Mouse (Mus musculus) B cell, adult 2 months (primary cell): ENCODE results near the gene Ubap2.

Source experiments
- DNase-seq, 2 experiments: peaks; one replicate each; pipeline ENCODE4 v3.0.0; 2022

Ubap2 gene

DNA sequence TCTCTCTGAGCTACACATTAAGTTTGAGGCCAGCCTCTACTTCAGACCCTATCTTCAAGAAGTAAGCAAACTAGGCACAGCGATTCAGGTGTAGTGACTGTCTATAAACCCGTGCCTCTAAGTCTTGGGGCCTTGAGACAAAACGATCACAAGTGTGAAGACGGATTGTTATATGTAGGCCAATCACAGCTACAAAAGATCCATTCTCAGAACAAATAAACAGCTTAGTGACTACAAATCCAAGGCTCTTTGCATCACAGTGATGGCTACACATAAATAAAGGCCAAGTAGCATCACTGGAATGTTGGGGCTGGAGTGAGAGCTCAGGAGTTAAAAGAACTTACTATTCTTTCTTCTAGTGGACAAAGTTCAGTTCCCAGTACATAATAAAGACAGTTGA lies 15.9 kb downstream of the Ubap2 start:
- DNase-seq = no peak

DNA sequence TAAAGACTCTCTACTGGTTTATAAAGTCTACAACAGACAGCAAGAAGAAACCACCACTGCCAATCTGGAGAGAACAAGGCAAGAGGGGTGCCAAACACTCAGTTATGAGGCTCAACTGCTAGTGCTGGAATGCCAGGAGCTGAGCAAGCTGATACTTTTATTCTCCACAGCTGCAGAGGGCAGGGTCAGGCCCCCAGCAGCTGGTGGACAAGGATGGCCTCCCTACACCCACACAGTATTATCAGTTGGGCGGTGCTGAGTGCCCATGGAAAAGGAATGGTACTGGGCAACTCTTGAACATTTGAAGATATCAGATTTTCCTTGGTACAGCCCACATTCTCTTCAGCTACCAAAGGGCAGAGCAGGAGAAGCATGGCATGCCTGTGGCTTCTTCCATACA lies 17.2 kb downstream of the Ubap2 start:
- DNase-seq = no peak

DNA sequence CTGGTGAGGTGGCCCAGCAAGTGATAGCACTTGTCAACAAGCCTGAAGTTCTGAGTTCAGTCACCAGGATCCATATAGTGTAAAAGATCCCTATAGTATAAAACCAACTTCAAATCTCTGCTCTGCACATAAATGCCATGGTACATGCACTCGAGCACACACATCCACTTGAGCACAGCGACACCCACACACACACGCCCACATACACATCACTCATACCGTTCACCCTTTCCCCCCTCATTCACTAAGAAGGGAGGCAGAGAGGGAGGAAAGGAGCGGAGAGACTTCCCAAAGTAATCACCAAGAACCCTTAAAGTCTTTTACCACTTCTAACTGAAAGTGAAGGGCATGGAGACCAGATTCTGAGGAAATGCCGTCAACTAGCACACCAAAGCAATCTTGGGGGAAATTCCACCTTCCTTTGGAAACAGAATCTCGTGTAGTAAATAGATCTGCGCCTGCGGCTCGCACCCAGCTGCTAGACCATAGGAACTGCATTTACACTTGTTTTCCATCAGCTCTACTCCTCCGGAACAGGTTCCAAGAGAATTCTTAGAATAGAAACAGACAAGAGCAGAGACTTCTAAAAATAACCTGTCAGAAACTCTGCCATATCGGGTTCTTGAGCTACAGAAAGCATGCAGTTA lies 19.3 kb downstream of the Ubap2 start:
- no peak for DNase-seq

DNA sequence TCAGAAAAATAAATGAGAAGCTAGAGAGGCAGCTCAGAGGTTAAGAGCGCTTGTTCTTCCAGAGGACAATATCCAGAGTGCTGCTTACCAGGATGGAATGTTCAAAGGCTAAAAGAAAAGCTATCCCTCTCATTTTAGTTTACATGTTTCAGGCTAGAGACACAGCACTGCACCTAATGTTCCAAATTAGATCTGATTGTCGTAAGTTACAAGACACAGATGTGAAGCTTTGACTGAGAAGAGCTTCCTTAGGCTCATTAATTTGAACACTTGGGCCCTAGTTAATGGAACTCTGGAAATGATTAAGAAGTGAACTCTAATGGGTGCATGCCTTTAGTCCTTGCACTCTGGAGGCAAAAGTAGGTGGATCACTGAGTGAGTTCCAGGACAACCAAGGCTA lies 21.2 kb downstream of the Ubap2 start:
- no peak for DNase-seq

DNA sequence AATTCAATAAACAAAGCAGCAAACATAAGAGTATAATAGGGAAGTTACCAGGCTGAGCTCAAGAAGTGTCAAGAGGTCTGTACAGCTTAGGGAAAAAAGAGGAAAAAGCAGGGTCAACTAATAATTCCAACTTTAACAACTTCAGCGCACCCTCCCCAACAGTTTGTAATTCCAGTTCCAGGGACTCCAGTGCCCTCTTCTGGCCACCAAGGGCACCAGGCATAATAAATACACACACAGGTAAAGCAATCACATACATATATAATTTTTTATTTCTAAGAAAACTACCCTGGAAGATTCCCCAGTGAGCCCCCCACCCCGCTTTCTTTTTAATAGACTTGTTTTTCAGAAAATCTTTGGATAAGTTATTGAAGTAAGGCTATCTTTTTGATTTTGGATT lies 29.5 kb downstream of the Ubap2 start:
- no peak for DNase-seq

DNA sequence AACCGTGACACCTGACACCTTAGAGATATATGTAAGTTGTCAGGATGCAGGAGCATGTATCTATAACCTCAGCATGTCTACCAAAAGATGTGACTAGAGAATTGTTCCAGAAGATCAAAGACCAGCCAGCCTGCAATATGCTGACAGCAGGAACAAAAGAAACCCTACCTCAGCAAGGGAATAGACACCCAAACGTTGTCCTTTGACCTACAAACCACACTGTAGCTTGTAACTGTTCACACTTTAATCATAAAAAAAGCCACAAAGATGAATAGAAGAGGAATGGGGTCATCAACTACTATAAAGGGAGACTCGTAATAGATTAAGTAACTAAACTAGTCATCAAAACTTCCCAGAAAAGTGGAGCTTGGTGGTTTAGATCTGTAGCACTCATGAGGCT lies 34.0 kb downstream of the Ubap2 start:
- no peak for DNase-seq

DNA sequence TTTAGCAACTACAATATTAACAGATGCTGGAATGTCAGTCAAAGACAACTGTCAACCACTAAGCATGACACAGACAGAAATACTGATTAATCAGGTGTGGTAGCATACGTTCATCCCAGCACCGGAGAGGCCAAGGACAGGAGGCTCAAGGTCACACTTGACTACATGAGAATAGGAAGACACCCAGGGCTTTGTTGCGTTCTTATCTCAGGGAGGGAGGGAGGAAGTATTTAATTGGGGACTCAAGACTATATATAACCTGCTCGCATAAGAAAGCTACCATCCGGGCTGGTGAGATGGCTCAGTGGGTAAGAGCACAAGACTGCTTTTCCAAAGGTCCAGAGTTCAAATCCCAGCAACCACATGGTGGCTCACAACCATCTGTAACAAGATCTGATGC lies 39.3 kb downstream of the Ubap2 start:
- DNase-seq = no peak

DNA sequence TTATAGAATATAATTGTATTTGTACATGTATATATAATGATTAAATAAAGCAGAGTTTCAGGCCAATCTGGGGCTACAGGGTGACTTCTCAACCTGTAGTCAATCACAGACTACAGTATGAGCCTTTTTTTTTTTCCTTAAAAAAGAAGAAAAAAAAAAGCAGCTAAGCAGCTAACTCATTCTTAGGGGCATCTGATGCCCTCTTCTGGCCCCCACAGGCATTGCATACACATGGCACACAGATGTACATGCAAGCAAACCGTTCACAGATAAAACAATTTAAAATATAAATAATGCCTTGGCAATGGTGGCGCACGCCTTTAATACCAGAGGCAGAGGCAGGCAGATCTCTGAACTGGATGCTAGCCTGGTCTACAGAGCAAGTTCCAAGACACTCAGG lies 48.6 kb downstream of the Ubap2 start:
- peak; percentile 64 to 70 for DNase-seq

DNA sequence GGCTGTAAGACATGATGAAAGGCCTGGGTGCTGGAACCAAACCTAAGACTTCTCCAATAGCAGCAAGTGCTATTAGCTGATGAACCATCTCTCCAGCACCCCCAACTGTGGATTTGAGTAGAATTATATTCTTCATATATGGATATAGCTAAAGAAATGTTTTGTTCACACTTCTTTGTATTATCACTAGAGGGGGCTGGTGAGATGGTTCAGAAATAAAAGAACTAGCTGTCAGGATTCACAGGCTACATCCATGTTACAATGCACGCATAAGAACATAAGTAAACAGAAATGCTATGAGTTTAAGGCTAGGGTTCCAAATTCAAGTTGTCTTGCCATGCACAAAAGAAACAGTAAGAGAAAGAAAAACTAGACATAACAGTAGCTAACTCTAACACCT lies 49.5 kb downstream of the Ubap2 start:
- DNase-seq = peak in 1 of 2 experiments; percentile 2

DNA sequence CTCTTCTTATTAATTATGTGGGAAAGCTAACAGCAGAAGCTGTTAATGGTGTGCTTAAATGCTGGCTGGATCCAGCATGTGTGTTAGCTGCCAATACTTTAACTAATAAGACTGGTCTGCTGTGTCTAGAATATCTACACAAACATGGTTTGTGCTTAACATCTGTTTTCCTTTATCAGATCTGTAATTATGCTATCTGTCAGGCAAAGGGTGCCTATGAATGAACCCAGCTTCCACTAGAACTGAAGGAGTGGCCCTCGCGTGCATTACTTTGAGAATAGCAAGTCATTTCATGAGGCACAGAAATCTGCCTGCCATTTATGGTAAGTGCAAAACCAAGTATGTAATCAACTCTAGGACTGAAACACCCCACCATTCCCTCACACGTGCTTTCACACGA lies 66.9 kb downstream of the Ubap2 start:
- DNase-seq = no peak

DNA sequence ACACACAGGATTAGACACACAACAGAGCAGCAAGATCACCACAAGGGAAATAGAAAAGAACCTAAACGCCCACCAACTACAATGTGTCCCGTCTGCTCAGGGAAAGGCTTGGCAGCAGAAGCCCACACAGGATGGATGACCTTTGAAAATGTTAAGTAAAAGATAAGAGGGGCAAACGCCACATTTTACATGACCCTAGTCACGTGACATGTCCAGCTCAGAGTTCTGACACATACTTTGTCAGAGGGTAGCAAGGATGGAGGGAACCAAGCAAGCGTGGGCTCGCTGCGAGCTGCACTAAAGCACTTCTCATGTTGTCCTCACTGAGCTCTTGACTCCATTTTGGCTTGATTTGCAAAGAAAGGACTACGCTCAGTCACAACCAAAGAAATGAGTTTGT lies 69.2 kb downstream of the Ubap2 start:
- no peak for DNase-seq

DNA sequence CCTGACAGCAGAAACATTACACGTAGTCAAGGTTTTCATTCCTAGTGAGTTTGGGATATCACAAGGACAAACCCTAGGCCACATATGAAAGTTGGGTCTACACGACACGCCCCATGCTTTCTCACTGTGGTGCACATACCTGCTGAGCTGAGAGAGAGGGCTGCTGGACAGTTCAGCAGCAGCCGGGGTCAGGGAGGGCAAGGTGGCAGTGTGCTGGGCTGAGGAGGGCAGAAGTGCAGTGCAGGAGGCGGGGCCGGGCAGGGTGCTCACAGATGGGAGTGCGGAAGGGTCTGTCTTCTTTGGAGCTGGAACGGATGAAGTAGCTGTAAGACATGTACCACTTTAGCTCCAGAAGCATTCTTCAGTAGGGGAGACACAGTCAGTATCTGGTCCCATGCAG lies 72.8 kb downstream of the Ubap2 start:
- DNase-seq = no peak

DNA sequence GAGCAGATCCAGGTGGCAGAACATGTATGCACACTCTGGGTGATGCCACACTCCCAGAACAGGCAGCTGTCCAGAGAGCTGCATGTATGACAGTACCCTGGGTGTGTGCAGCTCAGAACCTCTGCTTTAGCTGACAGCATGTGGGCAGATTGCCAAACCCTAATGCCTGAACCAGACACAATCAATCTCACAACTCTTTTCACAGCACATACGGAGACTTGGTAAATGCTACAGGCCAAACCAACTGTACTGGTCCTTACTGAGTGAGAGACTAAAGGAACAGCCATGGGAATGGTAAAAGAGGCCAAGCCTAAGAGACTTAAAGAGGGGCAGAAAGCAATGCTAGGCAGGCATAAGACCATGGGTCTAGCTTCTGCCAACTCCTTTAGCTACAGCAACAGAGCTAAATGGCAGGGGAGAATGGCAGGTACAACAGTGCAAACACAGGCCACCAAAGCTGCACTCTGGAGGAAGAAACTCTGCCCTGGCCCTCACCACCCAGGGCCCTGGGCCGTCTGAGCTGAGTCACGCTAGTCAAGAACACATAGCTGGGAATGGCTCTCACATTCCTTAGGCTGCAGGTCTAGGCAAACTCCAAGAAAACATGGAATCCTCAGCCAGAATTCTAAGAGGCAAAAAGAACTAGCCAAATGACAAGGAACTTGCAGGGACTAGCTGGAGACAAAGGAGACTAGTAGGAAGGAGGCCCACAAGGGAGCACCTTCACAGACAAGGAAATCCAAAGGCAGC lies 77.9 kb downstream of the Ubap2 start:
- no peak for DNase-seq

DNA sequence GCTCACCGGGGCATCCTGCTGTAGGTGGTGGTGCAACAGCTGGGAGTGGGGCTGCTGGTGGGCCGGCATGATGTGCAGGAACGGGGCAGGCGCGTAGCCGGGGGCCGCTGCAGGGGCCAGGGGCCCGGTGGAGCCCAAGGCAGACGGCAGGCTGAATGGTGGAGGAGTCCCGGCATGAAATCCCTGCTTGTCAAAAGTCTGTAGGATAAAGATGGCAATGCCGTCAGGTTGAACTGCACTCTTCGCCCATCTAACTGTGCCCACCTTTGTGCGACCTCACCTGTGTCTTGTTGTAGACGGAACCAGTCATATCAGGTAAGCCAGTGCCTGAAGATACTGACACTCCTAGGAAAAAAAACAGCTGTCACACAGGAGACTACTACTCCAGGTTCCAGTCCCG lies 79.6 kb downstream of the Ubap2 start:
- DNase-seq = no peak

DNA sequence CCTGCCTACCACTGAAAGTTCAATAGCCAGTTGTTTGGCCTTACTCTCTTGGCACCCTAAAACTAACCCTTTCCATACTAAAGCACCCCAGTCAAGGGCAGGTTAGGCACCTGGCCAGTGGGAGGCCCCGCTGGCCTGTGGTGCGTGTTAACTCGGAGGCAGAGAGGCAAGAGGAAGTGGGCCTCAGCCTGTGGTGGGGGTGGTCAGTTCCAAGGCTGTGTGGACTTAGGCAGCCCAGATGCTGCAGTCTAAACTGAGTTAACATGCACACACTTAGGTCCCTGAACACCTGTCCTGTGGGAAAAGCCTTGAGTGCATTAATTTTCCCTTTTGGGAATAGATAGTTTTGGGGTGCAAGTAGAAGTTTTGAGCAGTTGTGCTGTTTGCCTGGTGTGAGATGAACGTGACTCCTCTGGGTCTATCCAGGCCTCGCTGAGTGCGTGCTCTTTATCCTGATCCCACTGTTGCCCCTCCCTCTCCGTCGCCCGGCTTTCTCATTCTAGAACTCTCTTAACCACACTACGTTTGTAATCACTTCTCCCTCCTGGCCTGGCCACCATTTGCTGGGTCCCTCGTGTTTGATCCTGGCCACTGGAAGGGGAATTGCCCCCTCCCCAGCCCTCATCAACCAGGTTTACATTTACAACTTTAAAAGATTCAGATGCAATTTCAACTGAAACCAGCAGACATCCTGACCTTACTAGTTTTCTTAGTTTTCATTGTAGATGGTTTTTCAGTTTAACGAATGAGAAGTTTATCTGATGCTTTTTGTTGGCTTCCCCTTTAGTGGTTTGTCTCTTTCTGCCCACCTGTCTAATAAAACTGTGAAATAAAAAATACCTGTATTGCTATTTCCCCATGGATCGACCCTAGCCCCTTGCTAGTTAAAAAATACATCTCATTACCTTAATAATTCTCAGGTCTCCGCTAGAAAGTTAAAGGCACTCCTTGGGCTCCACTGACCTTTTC lies 82.1 kb downstream of the Ubap2 start:
- DNase-seq = no peak

DNA sequence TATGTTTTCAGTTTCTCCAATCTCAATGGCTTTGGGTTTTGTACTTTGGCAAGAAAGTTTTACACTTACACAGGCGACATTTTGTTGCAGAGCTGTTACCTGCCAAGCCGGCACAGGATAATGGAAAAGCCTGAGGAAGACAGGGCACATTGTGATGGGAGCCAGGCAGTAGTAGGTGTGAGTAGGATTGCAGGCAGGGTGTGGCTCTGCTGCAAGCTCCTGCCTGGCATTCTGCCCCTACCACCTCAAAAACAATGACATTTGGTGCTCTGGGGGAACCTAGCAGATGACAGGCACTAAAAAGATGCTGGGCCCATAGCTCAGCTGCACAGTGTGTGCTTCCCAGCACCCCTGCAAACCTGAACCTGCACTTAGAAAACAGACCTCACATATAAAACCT lies 85.1 kb downstream of the Ubap2 start:
- no peak for DNase-seq

DNA sequence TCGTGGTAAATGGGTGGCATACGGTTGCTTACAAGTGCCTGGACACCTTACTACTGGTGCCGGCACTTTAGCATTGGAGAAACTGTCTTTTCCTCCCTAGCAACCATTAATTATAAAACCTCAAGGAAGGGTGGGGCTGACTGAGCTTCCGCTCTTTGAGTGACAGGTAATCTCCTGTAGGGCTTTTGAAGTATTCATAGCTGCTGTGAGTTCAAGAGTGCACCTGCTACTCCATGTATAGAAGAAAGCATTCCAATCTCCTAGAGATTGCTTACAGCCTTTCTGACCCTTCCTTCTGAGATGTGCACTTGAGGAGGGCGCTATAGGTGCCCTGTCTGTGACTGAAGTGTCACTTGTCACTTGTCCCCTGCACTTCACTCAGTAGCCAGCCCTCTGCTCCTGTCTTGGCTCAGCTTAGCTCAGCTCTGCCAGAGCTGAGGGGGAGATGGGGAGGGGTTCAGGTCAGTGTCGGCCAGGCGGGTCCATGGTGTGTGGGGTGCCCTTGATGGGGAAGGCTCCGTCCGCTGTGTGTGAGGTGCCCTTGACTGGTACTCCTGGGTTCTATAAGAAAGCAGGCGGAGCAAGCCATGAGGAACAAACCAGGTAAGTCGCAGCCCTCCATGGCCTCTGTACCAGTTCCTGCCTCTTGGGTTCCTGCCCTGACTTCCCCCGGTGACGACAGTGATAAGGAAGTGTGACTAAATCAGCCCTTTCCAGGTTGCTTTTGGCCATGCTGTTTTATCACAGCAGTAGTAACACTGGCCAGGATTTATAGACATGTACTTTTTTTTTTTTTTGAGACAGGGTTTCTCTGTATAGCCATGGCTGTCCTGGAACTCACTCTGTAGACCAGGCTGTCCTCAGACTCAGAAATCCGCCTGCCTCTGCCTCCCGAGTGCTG lies 94.9 kb downstream of the Ubap2 start:
- no peak for DNase-seq

DNA sequence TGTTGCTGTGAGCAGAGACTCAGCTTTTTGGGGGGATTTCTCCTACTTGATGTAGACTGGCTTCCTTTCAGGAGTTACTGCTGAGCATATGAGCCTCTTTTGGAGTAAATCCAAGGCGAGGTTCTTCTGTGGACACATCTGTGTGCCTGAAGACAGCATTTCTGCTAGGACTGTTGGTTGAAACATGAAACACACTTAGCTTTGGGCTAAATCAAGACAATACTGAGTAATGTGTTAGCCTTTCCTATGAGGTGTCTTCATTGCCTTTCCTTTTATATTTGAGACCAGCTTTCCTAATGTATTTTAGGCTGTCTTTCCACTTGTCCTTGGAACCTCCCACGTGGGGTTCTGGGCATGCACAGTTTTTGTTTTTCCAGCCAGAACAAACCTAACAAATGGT lies 100.3 kb downstream of the Ubap2 start:
- DNase-seq = no peak

DNA sequence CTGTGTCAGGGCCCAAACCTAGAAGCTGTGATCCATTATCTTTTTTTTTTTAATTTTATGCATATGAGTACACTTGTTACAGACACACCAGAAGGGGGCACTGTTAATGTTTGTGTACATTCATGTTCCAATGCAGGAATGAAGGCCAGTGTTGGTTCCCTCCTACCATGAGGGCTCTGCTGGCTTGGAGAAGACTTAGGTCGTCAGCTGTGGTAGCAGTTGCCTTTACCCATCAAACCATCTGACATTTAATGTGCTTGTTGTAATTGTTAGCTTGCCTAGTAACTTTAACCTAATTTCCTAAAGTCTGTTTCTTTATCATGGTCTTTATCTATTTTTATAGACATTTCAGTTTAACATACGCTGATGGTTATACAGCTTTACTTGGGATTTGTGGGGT lies 104.0 kb downstream of the Ubap2 start:
- no peak for DNase-seq

DNA sequence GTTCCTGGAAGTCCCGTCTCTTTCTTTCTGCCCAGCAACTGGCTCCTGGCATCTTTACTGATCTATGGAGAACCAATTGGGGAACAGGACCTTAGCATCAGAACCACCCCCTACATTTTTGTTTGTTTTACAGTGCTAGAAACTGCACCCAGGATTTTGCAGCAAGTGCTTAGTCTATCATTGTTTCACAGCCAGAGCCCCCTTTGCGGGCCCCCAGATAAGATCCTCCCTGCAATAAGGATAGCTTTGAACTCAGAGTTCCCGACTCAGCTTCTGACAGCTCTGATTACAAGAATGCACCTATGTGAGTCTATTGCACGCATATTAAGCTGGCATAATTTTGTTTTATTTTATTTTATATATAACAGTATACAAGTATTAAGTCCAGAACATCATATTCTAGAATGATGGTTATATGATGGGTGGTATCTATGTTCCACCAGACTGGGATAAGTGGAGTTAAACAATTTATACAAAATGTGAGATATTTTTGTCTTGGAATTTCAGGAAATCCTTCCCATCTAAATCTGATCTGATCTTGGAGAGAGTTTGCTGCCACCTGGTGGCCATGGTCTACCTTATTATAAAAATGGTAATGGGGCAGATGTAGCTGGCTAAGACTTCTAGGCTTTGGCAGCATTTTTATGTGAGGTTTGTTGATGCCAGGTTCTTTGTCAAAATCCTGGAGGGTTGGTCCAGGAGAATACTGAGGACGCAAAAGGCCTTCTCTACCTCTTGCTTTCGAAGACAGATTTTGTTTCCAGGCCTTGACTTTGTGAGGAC lies 109.1 kb downstream of the Ubap2 start:
- DNase-seq = peak; percentile 74 to 76

DNA sequence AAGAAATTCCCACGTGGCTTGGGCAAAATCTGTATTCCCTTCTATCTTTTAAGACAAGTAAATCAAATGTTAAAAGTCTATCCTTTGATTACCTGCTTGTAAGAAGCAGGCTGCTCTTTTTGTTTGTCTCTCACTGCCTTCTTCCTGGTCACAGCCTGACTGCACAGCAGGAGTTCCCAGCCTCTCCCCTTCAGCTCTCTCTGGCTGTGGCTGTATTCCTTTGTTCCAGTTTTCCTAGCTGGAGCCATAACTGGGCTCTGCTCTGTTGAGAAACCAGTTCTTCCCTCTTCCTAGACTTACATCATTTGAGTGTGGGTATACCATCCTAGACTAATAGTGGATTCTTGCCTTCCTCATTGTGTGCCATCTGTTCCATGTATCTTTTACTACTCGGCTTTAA lies 110.0 kb downstream of the Ubap2 start:
- DNase-seq = no peak

DNA sequence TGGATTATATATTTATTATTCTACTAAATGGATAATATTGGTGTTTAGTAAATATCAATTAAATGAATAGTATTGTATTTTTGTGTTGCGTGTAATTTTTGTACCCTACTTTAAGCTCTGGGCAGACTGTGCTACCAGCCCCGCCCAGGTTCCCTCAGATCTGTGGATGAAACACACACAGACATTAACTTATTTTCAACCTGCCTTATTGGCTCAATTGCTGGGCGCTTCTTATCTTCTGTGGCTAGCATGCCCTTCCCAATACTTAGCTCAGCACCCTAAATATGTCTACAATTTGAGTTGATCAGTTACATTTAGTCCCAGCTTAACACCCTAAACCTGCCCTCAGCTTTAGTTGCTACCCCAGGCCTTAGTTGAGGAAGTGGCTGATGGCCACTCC lies 113.7 kb downstream of the Ubap2 start:
- DNase-seq = no peak
